Mouse (Mus musculus) liver, embryonic 16.5 days (tissue): ENCODE data around the gene Dnaic2. TPM values are rescaled to one million over a fixed set of nuclear protein-coding genes. Genes with fewer than 3 reads are reported as not detected.

Source experiments
- ATAC-seq: fragments of 200-750 bp; cut with Nextera tagmentation; 2 replicates; pipeline ENCODE4 v1.8.0; 2017; ENCODE audit warnings: low read depth, mild to moderate bottlenecking, moderate number of reproducible peaks, moderate library complexity
- H3K27ac ChIP-seq: fragments of 300-500 bp; sonication (generic); 2 replicates; pipeline ENCODE4 v1.5.1; 2014; ENCODE audit warnings: mild to moderate bottlenecking, low read length
- H3K27me3 ChIP-seq: fragments of 300-500 bp; sonication (generic); 2 replicates; pipeline ENCODE4 v1.6.1; 2014; ENCODE audit warnings: low read depth, low read length, mixed read lengths; ENCODE audit not compliant: control insufficient read depth, insufficient read depth
- H3K36me3 ChIP-seq: fragments of 300-500 bp; sonication (generic); 2 replicates; pipeline ENCODE4 v1.6.1; 2014; ENCODE audit warnings: mild to moderate bottlenecking; ENCODE audit not compliant: control insufficient read depth, insufficient read depth
- H3K4me1 ChIP-seq: fragments of 300-500 bp; sonication (generic); 2 replicates; pipeline ENCODE4 v1.6.1; 2014; ENCODE audit warnings: low read depth, low read length, mixed read lengths; ENCODE audit not compliant: control insufficient read depth
- H3K4me2 ChIP-seq: fragments of 300-500 bp; sonication (generic); 2 replicates; pipeline ENCODE4 v1.6.1; 2014; ENCODE audit warnings: low read depth, low read length, mixed read lengths
- H3K4me3 ChIP-seq: fragments of 300-500 bp; sonication (generic); 2 replicates; pipeline ENCODE4 v1.5.1; 2014; ENCODE audit warnings: low read depth, mild to moderate bottlenecking, low read length
- H3K9ac ChIP-seq: fragments of 300-500 bp; sonication (generic); 2 replicates; pipeline ENCODE4 v1.6.1; 2014; ENCODE audit warnings: low read depth, low read length
- H3K9me3 ChIP-seq: fragments of 300-500 bp; sonication (generic); replicated peaks from 2 replicates; pipeline ENCODE4 v1.6.1; 2016; ENCODE audit warnings: low read length; ENCODE audit not compliant: control insufficient read depth
- WGBS: fragments of 180-500 bp; shearing (Covaris S2); extraction: QIAGEN DNeasy Blood & Tissue Kit; methylation state at CpG from one replicate; pipeline ENCODE4 v1.1.7; 2014; ENCODE audit not compliant: insufficient replicate concordance; 5-methylcytosine and 5-hydroxymethylcytosine counted together
- polyA plus RNA-seq: library from polyadenylated mRNA; unstranded; fragments of >200 nt; fragmentation: Nextera tagmentation; extraction: Ambion mirVana; gene quantifications from 2 replicates; pipeline ENCODE4 v1.2.1, GENCODE M21; 2015

Dnaic2 gene
- 0.63 and 1.4 TPM in 2 replicates for polyA plus RNA-seq

- no peak within 1 kb of the TSS for H3K9ac ChIP-seq
- H3K27ac ChIP-seq: no peak within 1 kb of the TSS
- WGBS: 9% methylated on average over 34 of the region's 34 CpGs
- no peaks in the 10 kb centered on the region for H3K36me3 ChIP-seq
- no peaks in the 10 kb centered on the region for H3K9me3 ChIP-seq
- peak within 1 kb of the TSS; percentile 30 for H3K4me3 ChIP-seq
- H3K4me2 ChIP-seq: peak within 1 kb of the TSS; percentile 47
- no peaks in the 10 kb centered on the region for H3K4me1 ChIP-seq
- no peaks in the 10 kb centered on the region; the same call in 1 of the 2 replicates for H3K27me3 ChIP-seq
- ATAC-seq: no peak
Observed at GRCm38 (mm10) chr11:114726965-114727825, at the start of gene Dnaic2. Dnaic2 (plus strand) TSS chr11:114727408.

- Histone ChIP-seq H3K4me1 (peaks cover 13% of the 10 kb centered on the region), H3K27ac (0 out of 2 replicates have a peak overlapping the region, but pooled peaks have one; percentile 3)
Observed at GRCm38 (mm10) chr11:114679582-114679981, 47.6 kb upstream of the Dnaic2 start.

GRCm38 (mm10) chr11:114680291-114680690 is 46.9 kb upstream of the Dnaic2 start:
- H3K27ac ChIP-seq: no peak overlapping the region
- H3K4me3 ChIP-seq: no peak overlapping the region
- no peak overlapping the region for H3K4me2 ChIP-seq
- no peaks in the 10 kb centered on the region for H3K9me3 ChIP-seq
- WGBS: 61% methylated on average over 10 of the region's 10 CpGs
- H3K9ac ChIP-seq: no peak overlapping the region
- H3K36me3 ChIP-seq: no peaks in the 10 kb centered on the region
- H3K27me3 ChIP-seq: peaks cover 16% of the 10 kb centered on the region
- no peak for ATAC-seq
- peaks cover 14% of the 10 kb centered on the region for H3K4me1 ChIP-seq

More at GRCm38 (mm10) chr11:114679582-114679981, 47.6 kb upstream of the Dnaic2 start:
- ATAC-seq: no peak
- Histone ChIP-seq H3K9me3 (no peaks in the 10 kb centered on the region), H3K4me2 (no peak overlapping the region), H3K36me3 (no peaks in the 10 kb centered on the region), H3K4me3 (no peak overlapping the region), H3K9ac (no peak overlapping the region), H3K27me3 (peaks cover 16% of the 10 kb centered on the region)
- WGBS: 35% methylated on average over 8 of the region's 8 CpGs

- Histone ChIP-seq H3K4me2 (no peak overlapping the region), H3K36me3 (no peaks in the 10 kb centered on the region), H3K27me3 (peaks cover 8% of the 10 kb centered on the region), H3K9ac (no peak overlapping the region), H3K9me3 (no peaks in the 10 kb centered on the region), H3K4me1 (peaks cover 13% of the 10 kb centered on the region), H3K27ac (no peak overlapping the region), H3K4me3 (no peak overlapping the region)
- 74% methylated on average over 5 of the region's 5 CpGs for WGBS
- no peak for ATAC-seq
Observed at GRCm38 (mm10) chr11:114681054-114681453, 46.2 kb upstream of the Dnaic2 start.

DNA sequence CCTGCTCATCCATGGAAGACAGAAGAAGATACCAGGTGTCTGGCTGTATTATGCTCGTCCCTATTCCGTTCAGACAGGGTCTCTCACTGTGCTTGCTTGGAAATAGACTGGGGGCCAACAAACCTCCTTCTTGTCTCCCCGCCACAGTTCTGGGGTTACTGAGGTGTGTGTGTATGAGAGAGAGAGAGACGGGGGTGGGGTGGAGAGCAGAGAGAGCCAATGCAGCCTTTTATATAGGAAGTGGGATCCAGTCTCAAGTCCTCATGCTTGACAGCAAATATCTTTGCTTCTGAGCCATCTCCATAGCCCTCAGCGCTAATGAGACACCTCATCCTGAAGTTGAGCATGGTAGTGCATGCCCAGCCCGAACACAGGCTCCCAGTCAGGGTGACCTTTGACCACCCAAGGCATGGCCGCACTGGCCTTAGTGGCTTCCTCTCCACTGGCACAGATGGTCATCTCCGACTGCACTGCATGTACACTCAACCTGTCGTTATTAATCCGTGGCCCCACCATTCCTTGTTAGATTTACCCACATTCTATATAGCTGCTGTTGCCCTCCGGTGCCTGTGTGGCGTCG is 44.8 kb upstream of the Dnaic2 start:
- Histone ChIP-seq H3K27ac (no peak overlapping the region), H3K4me1 (peaks cover 13% of the 10 kb centered on the region), H3K36me3 (no peaks in the 10 kb centered on the region), H3K4me3 (no peak overlapping the region), H3K9me3 (no peaks in the 10 kb centered on the region), H3K9ac (no peak overlapping the region), H3K4me2 (no peak overlapping the region), H3K27me3 (no peaks in the 10 kb centered on the region)
- WGBS: 78% methylated on average over 13 of the region's 13 CpGs
- no peak for ATAC-seq

DNA sequence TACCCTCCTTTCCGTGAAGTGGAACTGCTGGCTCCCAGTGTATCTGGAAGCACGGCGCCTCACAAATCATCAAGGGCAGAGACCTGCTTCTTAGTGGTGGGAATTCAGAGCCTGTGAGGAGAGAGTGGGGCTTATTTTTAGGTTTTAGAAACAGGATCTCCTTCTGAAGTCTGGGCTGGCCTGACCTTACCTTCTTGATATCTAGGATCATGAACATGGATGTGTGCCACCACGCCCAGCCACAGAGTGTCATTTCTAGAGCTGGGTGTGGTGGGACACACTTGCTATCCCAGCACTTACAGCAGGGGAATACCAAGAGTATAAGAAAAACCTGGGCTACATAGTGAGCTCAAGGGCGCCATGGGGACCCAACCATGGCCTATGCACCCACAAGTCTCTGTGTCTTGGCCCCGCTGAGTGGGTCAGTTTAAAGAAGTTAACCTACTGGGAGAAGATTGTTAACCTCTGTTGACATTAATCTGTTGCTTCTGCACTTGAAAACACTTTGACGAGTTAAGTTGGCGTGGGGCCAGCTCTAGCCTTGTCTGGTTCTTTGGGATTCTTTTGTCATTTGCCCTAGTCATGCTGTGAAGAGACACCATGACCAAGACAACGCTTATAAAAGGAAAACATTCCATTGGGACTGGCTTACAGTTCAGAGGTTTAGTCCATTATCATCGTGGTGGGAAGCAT is 44.0 kb upstream of the Dnaic2 start:
- ATAC-seq: no peak
- whole genome bisulfite sequencing: 68% methylated on average over 10 of the region's 10 CpGs
- peaks cover 13% of the 10 kb centered on the region for H3K4me1 ChIP-seq
- H3K27ac ChIP-seq: no peak overlapping the region
- H3K4me2 ChIP-seq: no peak overlapping the region
- H3K4me3 ChIP-seq: no peak overlapping the region
- no peak overlapping the region for H3K9ac ChIP-seq
- no peaks in the 10 kb centered on the region for H3K36me3 ChIP-seq
- H3K27me3 ChIP-seq: no peaks in the 10 kb centered on the region
- H3K9me3 ChIP-seq: no peaks in the 10 kb centered on the region

DNA sequence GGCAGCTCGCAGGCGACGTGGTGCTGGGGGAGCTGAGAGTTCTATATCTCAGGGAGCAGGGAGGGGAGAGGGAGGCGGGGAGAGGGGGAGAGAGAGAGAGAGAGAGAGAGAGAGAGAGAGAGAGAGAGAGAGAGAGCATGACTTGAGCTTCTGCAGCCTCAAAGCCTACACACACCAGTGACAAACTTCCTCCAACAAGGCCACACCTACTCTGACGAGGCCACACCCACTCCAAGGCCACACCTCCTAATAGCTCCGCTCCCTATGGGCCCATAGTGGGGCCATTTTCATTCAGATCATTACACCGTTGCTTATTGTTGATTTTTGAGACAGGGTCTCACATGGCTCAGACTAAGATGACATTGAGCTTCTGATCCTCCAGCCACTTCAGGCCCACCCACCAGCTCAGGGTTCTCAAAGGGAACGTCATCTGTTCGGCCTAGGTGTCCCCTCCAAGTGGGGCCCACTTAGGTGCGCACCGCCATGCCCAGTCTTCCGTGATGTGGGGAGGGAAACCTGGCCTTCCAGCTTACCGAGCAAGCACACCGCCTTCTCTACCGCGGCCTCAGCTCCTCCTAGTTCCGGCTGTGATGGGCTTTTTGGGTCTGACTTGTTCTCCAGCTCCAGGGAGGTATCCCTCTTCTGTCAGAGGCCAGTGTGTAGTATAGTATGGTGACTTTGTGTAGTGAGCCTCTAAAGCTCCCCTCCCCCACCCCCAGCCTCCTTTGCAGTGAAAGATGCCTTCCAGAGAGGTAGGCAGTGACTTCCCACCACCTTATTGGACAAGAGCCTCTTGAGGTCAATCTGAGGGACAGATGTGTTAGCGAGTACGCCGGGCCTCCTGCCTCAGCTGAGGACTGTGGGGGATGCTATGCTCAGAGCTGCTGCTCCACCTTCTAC is 43.2 kb upstream of the Dnaic2 start:
- Histone ChIP-seq H3K9me3 (no peaks in the 10 kb centered on the region), H3K36me3 (no peaks in the 10 kb centered on the region), H3K27ac (peak overlapping the region; percentile 5; the same call in 1 of the 2 replicates), H3K27me3 (no peaks in the 10 kb centered on the region), H3K9ac (no peak overlapping the region), H3K4me1 (peaks cover 13% of the 10 kb centered on the region), H3K4me3 (no peak overlapping the region), H3K4me2 (no peak overlapping the region)
- 56% methylated on average over 19 of the region's 20 CpGs for WGBS
- no peak for ATAC-seq

DNA sequence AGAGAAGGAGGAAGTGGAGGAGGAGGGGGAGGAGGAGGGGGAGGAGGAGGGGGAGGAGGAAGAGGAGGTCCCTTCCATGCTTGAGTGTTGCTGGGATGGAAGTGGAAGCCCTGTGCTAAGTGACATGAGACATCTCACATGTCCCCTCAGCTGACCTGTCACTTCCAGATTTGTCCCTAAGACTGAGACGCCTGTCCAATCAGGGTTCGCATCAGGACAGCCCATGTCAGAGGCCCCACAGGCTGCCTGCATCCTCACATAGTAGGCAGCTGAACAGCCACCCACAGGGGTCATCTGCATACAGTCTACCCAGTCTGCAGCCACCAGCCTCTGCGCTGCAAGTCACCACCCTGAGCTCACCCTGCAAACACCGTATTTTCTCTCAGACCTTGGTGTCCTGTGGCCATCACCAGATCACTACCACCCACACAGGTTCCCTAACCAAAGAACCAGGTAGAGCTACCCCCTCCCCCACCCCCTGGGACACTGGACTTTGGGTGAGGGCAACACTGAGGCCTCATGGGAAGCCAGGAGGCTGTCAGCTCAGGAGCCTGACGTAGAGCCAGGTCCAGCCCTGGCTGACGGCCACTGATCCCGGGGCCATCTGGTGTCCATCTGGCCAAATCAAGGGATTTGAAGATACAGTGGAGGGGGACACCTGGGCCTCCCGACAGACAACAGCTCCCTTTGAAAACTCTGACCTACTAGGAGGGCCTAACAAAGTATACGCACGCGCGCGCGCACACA is 42.4 kb upstream of the Dnaic2 start:
- peak overlapping the region; percentile 63 for H3K27ac ChIP-seq
- no peak overlapping the region for H3K4me2 ChIP-seq
- WGBS: 70% methylated on average over 14 of the region's 14 CpGs
- H3K9ac ChIP-seq: no peak overlapping the region
- no peaks in the 10 kb centered on the region for H3K27me3 ChIP-seq
- peak; percentile 83 for ATAC-seq
- H3K9me3 ChIP-seq: no peaks in the 10 kb centered on the region
- H3K4me3 ChIP-seq: no peak overlapping the region
- H3K36me3 ChIP-seq: no peaks in the 10 kb centered on the region
- peaks cover 13% of the 10 kb centered on the region for H3K4me1 ChIP-seq
